Mouse (Mus musculus) heart, postnatal 4 days (tissue): ENCODE data around the gene Cspg5. TPM values are rescaled to one million over a fixed set of nuclear protein-coding genes. Genes with fewer than 3 reads are reported as not detected.
A peak's percentile ranks its signal among the peaks of the same experiment; 100 is the strongest.

Source experiments
- DNase-seq: peaks from one replicate; pipeline ENCODE4 v3.0.0; 2021
- total RNA-seq, 2 experiments: library from RNA; stranded (reverse); gene quantifications; 2 replicates each; pipeline ENCODE4 v1.2.3; 2021

Gene Cspg5
- total RNA-seq, 2 experiments from 2014 or later, result 1.9 TPM

DNA sequence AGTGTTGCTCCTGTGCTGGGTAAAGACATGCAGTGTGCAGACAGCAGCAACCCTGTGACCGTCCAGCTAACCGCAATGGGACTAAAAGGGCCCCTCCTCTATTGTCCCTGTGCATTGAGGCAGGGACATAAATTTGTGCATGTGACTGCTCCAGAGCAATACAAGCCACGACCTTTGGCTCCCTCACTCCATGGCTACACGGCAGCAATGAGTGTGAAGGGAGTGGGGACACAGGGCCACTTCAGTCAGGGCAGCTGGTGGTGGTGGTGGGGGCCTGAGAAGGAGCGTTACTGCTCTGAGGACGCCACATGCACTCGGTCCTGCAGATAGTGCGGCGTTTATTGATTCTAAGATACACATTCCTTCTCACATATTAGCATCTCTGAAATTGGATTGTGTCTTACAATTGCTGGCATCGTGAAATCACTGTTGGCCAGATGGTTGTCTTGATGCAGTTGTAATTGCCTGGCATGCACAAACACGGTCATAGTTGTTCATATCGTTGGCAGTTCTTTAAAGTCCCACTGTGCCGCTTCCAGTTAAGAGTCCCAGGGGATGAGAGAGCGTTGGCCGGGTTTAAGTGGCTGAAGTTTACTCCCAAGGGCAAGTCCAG, 11.9 kb downstream of the Cspg5 start:
- no peak for DNase-seq

DNA sequence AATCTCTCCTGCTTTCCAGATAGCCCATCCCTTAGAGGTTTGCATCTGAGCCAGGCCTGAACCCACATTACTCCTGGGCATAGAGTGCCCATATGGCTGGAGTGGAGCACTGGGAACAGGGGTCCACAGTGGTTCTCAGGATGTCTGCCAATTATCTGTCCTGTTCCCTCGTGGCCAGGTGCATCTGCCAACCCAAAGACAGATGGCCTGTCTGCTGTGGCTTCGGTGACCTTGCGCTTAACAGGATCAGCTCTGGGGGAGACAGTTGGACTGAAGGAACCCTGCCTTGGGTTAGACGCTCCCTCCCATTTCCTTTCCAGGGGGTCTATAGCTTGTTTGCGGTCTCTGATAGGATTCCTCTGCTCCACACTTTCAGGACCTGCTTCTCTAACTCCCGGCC, 15.1 kb downstream of the Cspg5 start:
- no peak for DNase-seq

DNA sequence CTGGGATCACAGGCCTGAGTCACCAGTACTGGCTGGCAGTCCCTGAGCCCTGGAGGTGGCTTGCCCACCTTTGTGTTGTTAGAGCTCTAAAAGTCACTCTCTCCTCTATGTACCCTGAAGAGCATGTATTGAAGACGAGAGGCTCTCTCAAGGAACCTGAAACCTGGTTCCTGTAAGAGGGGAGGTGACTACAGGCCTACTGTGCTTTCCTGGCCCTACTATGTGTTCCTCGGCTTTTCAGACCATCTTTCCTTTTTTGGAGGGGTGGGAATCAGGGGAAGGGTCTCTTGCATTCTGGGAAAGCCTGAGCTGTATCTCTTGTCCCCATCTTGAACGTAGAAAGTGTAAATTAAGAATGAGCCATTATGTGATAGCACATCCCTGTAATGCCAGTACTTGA, 15.5 kb downstream of the Cspg5 start:
- DNase-seq, result no peak

DNA sequence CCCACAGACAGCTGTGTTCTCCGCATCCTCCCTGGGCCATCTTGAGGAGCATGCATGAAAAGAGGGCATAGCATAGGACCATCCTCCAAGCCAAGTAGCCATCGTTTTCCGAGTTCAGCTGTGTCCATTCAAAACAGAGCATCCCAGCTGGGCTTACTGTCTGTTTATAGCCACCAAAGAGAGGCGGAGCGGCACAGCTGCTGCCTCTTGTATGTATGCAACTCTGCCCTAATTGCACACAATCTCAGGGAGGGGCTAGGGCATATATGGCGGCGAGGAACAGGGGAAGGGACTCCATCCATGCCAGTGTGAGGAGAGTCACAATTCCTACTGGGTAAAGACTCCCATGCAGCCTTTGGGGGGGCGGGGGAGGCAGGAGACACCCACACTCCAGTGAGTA, 19.6 kb downstream of the Cspg5 start:
- no peak for DNase-seq

DNA sequence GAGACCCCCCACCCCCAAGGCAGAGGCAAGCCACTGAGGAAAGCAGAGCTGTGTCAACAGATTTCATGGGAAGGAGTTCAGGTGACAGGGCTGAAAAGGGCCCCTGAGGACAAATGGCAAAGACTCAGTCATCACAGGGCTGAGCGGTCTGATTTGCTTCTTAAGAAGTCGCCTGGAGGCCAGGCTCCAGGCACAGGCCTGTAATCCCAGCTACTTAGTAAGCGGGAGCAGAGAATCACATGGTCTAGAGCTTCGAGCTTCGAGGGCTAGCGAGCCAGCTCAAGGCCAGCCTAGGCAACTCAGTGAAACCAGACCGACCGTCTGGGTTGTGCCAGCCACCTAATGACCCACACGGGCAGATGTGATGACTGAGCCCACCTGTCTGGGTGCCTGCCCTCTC, 21.4 kb downstream of the Cspg5 start:
- no peak for DNase-seq

DNA sequence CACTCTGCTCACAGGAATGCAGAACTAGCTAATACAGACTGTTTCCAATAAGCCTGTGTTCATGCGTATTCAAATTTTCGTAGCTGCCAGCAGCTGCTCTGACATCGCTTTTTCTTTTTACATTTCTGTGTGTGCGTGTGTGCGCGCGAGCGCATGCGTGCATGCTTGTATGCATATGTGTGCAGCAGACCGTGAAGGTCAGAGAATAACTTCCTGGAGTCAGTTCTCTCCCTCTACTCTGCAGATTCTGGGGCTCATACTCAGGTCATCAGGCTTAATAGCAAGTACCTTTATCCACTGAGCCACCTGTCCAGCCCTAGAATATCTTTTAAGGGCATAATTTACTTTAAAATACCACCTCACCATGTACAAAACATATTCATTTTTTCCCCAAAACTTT, 24.8 kb downstream of the Cspg5 start:
- DNase-seq, result no peak

DNA sequence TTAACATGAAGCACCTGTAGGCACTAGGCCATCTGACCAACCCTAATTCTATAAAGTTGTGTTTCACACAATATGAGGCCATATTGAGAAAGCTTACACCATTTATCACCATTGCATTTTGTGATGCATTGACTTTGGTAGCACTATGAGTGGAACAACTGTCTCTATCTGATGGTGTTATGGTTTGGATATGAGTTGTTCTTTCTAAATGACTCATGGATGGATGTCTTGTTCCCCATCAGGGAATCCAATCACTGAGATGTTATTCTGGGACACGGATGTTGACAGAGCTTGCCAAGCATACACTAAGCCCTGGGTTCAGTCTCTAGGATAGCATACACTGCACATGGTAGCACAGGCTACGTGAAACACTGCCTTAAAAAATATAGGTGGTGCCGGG, 28.7 kb downstream of the Cspg5 start:
- no peak for DNase-seq

DNA sequence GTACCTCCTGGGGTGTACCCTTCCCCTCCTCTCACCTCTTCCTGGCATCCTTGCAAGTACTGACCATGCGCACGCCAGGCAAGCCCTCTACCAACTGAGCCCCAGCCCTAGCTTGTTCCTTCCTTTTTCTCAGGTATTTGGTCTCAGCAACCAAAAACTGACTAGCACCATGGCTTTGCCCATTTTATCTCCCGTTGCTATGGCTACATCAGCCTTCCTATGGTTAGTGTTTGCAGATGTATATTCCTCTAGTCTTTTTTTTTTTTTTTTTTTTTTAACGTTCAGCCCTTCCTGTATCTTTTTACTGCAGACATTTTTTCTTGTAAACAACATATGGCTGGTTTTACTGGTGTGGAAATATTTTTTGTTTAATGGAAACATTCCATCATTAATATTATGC, 29.9 kb downstream of the Cspg5 start:
- no peak for DNase-seq

DNA sequence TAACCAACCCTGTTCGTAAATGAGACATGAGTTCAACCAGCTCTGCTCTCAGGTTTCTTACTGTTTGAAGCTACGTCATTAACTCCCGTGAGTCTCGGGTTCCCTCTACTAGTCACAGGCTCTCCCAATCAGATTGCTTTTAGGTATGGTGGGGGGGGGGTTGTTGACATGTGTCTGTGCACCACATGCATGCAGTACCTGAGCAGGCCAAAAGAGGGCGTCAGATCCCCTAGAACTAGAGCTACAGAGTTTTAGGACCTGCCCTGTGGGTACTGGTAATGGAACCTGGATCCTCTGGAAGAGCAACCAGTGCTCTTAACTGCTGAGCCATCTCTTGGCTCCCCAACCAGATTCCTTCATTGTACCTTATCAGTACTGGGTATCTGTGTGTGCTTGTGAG, 32.3 kb downstream of the Cspg5 start:
- DNase-seq, result no peak

DNA sequence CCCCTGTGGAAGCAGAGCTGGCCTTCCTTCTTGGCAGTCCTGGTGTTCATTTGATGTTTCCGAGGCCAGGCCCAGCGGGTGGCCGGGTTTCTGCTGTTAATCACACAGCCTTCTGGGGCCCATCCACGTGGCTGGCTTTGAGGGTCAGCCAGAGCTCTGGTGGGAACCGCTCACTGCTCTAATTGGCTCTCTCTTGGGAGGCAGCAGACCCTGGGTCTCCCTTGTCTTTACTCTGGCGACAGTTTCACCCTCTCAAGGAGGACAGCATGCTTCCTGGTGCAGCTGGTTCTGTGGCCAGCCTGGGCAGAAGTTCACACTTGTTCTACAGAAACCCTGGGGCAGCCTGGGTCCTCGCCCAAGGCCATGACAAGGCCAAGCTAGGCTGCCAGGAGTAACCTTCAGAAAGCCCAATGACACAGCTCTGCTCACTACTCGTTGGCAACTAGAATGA, 33.9 kb downstream of the Cspg5 start:
- DNase-seq, result no peak

DNA sequence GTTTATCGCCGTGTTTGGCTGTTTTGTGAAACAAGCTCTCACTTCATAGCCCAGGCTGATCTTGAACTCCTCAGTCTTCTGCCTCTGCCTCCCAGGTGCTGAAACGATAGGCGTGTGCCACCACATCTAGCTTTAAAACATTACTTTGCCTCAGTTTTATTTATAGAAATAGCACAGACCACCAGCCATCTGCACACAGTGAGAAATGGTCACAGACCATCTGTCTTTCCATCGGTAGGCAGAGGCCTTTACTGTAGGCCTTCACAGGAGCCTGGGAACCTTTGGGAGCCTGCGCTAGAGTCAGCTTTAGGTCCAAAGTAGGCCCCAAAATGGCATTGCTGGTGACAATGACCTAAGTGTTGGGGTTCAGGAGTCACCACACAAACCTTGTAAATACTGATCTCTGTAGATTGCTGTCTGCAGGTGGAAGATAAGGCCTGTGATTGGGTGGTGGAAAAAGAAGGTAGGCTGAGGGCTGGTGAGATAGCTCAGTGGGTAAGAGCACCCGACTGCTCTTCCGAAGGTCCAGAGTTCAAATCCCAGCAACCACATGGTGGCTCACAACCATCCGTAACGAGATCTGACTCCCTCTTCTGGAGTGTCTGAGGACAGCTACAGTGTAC, 40.6 kb downstream of the Cspg5 start:
- no peak for DNase-seq

DNA sequence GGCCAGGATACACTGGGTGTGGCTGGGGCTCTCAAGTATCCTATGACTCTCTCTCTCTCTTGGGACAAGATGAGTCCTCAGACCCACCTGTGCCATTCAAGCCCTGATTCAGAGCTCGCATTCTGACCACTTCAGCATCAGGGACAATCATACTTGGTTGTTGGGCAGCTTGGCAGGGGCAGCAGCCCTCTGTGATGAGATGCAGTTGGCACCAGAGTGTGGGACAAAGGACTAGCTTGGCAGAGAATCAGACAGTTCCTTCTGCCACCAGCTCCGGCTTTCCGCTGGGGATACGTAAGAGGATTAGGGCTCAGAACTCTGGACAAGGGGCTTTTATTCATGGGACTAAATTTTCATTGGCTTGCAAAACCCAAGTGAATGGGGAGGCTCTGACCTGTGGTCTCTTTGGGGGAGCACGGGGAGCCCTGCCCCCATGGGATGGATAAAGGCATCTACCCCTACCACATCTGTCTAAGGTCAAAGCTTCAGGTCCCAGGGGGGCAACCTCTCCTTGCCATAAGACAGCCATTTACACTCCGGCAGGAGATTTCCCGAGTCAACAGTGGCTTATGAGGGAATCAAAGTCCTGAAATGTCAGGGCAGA, 43.8 kb downstream of the Cspg5 start:
- no peak for DNase-seq

DNA sequence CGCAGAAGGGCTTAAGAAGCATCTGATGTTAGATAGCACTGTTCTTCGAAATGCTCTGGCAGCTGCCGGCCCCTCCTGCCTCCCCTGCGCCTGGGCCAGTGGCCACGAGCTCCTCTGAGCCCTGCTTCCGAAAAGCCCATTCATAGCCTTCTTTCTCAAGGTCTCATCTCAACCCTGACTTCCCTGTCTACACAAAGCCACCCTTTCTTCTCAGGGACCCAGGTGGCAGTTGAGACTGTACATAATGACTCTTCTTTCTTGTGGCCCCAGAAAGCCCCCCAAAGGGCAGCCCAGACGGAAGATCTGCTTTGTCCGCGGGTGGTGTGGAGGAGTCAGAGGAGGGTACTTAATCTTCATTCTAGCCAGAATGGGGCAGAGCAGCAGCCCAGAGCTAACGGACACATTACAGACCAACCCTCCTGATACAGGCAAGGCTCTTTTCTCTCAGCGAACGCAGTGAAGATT, 49.7 kb downstream of the Cspg5 start:
- no peak for DNase-seq

DNA sequence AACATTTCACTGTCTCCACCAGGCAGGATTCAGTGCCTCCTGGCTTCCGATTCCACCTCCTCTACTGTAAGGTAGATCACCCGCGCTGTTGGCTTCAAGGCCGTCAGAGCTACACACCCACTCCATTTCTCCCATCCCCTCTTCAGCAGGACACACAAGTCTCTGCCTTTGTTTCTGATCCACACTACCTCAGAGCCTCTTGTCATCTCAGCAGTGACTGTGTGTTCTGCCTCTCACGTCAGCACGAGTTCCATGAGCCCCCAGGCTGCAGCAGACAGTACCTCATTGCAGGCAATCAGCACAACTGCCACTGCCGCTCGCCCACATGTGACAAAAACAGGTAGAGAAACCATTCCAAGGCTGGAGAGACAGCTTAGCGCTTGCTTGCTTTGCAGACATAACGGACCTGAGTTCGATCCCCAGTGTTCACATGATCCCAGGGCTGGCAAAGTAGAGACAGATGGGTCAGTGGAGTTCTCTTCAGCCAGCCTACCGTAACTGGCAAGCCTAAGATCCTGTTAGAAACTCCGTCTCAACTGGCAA, 50.4 kb downstream of the Cspg5 start:
- no peak for DNase-seq

DNA sequence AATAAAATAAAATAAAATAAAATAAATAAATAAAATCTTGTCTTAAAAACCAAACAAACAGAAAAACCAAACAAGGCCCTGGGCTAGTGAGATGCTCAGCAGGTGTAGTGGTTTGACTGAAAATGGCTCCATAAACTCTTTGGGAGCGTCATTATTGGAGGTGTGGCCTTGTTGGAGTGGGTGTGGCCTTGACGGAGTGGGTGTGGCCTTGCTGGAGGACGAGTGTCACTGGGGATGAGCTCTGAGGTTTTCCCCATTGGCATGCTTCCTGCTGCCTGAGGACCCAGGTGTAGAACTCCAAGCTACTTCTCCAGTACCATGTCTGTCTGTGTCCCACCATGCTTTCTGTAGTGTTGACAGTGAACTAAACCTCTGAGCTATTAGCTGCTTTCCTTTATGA, 51.2 kb downstream of the Cspg5 start:
- no peak for DNase-seq

DNA sequence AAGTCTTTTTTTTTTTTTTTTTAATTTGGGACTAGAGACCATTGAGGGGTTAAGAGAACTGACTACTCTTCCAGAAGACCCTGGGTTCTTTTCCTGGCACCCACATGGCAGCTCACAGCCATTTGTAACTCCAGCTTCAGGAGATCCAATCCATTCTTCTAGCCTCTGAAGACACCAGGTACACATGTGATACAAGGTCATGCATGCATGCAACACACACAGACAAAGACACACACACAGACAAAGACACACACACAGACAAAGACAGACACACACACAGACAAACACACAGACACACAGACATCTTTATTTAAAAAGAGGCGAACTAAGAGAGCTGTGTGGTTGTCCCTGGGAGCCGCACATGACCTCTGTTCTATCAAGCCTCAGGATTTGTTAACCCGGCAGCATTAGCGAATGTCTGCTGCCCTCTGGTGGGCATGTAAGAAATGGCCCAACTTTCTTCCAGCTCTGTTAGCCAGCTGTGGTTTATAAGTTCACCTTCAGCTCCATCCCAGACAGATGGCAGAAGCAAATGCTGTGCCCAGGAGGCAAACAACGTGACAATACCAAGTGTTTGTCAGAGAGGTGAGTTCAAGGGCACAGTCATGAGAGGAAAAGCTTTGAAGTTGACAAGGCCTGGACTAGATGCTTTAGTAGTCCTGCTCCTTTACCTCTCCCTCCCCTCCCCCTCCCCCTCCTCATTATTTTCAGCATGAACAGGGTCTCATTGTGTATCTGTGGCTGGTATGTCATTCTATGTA, 53.5 kb downstream of the Cspg5 start:
- DNase-seq, result peak; percentile 88

DNA sequence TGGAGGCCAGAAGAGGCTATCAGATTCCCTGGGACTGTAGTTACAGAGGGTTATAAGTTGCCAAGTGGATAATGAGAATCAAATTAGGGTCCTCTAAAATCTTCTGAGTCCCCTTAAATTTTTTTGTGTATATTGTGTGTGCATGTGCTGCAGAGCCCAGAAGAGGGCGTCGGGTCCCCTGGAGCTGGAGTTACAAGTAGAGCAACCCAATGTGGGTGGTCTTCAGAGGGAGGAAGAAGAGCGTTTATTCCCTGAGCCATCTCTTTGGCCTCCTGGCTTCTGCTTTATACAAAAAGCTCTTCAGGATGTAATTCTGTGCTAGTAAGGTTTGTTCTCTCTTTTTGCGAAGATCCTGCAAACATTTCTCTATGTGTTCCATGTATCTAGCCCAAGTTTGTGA, 60.9 kb downstream of the Cspg5 start:
- peak; percentile 22 for DNase-seq

DNA sequence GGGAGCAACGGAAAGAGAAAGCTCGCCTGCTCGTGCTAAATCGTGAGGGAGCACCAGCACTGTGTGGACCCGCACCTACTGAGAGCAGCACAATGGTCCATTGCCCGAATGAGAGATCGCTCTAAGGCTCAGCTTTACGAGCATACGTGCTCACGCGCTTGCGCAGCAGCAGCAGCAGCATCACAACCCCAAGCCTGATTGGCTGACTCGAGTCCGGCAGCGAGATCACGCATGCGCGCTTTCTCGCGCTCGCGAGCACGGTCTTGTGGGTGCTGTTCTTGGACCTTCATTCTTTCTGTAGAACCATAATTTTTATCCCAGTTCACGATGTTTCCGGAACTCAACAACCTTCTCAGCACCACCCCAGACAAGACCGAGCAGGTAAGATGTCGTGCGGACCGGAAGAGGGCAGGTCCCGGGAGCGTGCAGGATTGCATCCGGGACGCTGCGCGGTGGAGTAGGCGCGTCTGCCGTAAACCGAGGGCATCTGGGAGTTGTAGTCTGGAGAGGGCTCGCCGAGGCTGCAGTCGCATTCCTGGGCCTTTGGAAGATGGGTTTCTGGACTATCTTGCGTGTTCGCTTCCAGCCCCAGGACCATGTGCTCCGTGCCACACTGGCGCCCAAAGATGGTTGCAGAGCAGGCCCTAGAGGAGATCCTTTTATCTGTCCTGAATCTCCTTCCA, 61.5 kb downstream of the Cspg5 start, which contains the start of gene Elp6:
Gene Elp6, plus strand, starts transcription at position 205 of the 683 bp plus-strand sequence.
- peak; percentile 88 for DNase-seq

DNA sequence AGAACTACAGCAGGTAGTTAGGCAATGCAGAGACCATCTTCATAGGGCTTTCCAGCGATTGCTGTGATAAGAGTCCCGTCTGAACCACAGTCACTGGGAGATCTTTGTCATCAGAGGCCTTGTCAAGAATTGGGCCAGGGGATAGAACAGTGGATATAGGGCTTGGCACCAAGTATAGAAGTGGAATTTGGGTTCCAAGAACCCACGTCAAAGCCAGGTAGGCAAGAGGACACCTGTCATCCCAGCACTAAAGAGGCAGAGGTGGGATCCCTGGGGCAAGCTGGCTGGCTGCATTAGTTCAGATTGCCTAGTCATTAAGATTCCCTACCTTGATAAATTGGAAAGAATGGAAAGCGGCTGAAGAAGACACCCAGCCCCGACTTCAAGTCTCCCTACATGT, 62.8 kb downstream of the Cspg5 start:
- no peak for DNase-seq
